Mouse (Mus musculus) E14TG2a.4 (cell line): ENCODE data around the gene Pgm5.

Source experiments
- H3K27me3 ChIP-seq: 2 replicates; pipeline ENCODE4 v1.6.1; 2014; ENCODE audit warnings: low read length, control low read depth; ENCODE audit not compliant: insufficient read depth
- H3K36me3 ChIP-seq: 2 replicates; pipeline ENCODE4 v1.6.1; 2014; ENCODE audit warnings: low read length, control low read depth; ENCODE audit not compliant: insufficient read depth
- H3K4me1 ChIP-seq: replicated peaks from 2 replicates; pipeline ENCODE4 v1.6.1; 2014; ENCODE audit warnings: low read depth, low read length, control low read depth
- H3K4me3 ChIP-seq: replicated peaks from 2 replicates; pipeline ENCODE4 v1.5.1; 2014; ENCODE audit warnings: mild to moderate bottlenecking, low read length
- H3K9me3 ChIP-seq: 2 replicates; pipeline ENCODE4 v1.6.1; 2014; ENCODE audit warnings: low read length, control low read depth
- CTCF ChIP-seq: conservative IDR thresholded peaks from 2 replicates; pipeline ENCODE4 v1.5.1; 2014; ENCODE audit warnings: low read length
- NANOG ChIP-seq: IDR thresholded peaks from 2 replicates; pipeline ENCODE4 v1.6.1; 2014; ENCODE audit warnings: borderline replicate concordance, low read length, mixed read lengths
- POU5F1 ChIP-seq: IDR thresholded peaks from 2 replicates; pipeline ENCODE4 v1.6.1; 2014; ENCODE audit warnings: low read length, borderline replicate concordance

Gene Pgm5

GRCm38 (mm10) chr19:24767401-24767800 is 94.3 kb downstream of the Pgm5 start:
- no peaks in the 10 kb centered on the region for H3K36me3 ChIP-seq
- no peaks in the 10 kb centered on the region for H3K9me3 ChIP-seq
- TF ChIP-seq CTCF (no peak), NANOG (no peak), POU5F1 (no peak)
- no peaks in the 10 kb centered on the region for H3K4me1 ChIP-seq
- H3K27me3 ChIP-seq, result no peaks in the 10 kb centered on the region; the same call in 1 of the 2 replicates
- no peak overlapping the region for H3K4me3 ChIP-seq

GRCm38 (mm10) chr19:24762473-24763149 is 99.0 kb downstream of the Pgm5 start:
- Histone ChIP-seq H3K27me3 (no peaks in the 10 kb centered on the region), H3K4me1 (no peaks in the 10 kb centered on the region)
- TF ChIP-seq POU5F1 (no peak), NANOG (no peak), CTCF (no peak)

DNA sequence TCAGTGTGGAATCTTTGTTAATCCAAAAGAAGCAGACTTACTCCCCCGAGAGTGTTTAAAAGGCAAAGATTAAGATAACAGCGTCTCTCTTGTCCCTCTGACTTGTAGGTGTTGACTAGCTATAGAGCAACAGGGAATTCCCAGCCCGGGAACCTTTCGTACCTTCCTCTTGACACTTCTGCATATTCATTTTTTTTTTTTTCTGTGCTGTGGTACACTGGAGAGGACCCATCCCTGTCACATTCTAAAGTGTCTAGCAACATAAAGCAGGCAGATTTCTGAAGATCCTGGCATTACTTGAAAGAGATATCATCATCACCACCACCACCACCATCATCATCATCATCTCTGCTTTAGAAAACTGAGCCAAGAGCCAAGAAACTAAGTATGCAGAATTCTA is 105.0 kb downstream of the Pgm5 start:
- Histone ChIP-seq H3K27me3 (no peaks in the 10 kb centered on the region), H3K36me3 (no peaks in the 10 kb centered on the region), H3K4me3 (no peak overlapping the region), H3K9me3 (no peaks in the 10 kb centered on the region), H3K4me1 (no peaks in the 10 kb centered on the region; the same call in 1 of the 2 replicates)
- no peak for TF ChIP-seq NANOG
- TF ChIP-seq CTCF, result no peak

More at GRCm38 (mm10) chr19:24762473-24763149, 99.0 kb downstream of the Pgm5 start:
- H3K9me3 ChIP-seq, result no peaks in the 10 kb centered on the region
- no peaks in the 10 kb centered on the region for H3K36me3 ChIP-seq
- H3K4me3 ChIP-seq, result no peak overlapping the region

DNA sequence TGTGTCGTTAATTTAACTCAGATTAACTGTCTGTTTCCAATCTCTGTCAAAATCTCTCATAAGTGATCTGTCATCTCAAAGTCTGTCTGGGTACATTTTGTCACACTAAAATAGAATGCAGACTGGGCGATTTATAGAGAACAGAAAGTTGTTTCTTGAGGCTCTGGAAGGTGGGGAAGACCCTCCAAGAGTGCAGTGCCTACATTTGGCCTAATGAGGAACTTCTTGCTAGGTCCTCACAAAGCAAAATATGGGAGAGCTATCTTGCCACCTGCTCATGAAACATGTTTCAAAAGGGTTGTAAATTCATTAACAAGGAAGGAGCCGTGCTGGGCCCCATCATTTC is 107.2 kb downstream of the Pgm5 start:
- Histone ChIP-seq H3K4me3 (no peak overlapping the region), H3K4me1 (no peaks in the 10 kb centered on the region; the same call in 1 of the 2 replicates), H3K27me3 (no peaks in the 10 kb centered on the region), H3K36me3 (no peaks in the 10 kb centered on the region), H3K9me3 (no peaks in the 10 kb centered on the region)
- no peak for TF ChIP-seq POU5F1
- TF ChIP-seq NANOG, result no peak
- no peak for TF ChIP-seq CTCF

DNA sequence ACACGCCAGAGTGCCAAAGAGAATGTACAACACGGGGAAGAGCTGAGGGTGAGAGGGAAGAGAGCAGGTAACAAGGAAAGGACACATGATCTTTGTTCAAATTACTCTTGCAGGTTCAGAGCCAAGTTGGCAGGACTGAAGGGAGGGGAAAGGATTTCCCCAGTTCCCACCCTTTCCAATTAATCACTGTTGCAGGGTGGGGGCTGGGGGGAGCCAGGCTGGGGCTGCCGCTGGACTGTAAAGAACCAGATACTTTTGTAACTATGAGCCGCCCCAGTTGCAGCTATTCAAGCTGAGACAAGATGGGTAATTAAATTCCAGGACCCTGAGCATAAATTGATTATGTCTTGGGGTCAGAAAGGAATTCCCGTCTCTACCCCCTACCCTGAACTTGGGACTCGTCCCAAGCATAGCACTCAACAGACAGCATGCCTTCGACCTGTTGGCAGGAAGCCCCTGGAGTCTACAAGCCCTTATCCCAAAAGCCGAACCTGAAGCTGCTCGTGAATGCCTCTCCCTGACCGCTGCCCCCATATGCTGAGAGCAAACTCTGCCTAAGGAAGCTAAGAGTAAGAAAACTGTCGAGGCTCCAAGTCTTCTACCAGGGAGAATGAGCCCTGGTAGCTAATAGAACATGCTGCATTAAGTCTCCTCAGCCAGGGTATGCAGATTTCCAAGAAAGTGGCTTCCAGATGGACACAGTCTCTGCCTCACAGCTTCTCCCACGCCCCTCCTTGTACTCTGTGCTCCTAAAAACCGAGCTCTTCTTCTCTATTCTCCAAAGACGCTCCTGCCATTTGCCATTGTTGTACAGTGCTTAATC is 107.8 kb downstream of the Pgm5 start:
- H3K27me3 ChIP-seq, result no peaks in the 10 kb centered on the region
- TF ChIP-seq NANOG (no peak), CTCF (no peak), POU5F1 (no peak)
- H3K4me3 ChIP-seq, result no peak overlapping the region
- H3K9me3 ChIP-seq, result no peaks in the 10 kb centered on the region
- H3K36me3 ChIP-seq, result no peaks in the 10 kb centered on the region
- no peaks in the 10 kb centered on the region; the same call in 1 of the 2 replicates for H3K4me1 ChIP-seq

DNA sequence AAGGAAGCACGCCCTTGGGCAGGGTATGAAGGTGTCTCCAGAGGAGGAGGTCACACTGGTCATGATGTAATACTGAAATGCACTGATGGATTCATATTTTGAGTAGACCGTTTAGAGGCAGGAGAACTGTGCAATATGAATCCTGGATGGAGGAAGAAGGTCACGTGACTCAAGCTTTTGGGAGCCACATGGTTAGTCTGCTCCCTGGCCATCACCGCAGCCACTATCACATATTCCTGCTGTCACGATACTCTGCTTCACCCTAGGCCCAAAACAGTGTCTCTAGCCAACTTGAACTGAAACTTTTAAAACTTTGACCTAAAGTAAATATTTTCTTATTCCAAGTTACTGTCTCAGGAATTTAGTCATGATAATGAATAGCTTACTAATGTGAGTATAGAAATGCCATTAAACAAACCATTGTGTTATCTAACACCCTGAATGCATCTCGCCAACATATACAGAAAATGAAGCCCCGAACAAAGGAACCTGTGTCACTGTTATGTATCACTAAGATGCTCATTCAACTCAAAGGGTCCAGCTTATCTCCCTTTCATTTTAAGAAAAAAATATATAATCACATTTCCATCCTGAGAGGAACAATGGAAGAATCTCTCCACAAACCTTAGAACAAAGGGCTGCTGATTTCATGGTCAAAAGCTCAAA is 108.6 kb downstream of the Pgm5 start:
- TF ChIP-seq NANOG (no peak), CTCF (no peak), POU5F1 (no peak)
- Histone ChIP-seq H3K4me1 (no peaks in the 10 kb centered on the region; the same call in 1 of the 2 replicates), H3K36me3 (no peaks in the 10 kb centered on the region)

GRCm38 (mm10) chr19:24746266-24746875 is 115.3 kb downstream of the Pgm5 start:
- H3K36me3 ChIP-seq, result no peaks in the 10 kb centered on the region

More for the DNA sequence above, 108.6 kb downstream of the Pgm5 start:
- no peak overlapping the region for H3K4me3 ChIP-seq
- H3K27me3 ChIP-seq, result no peaks in the 10 kb centered on the region
- no peaks in the 10 kb centered on the region for H3K9me3 ChIP-seq

GRCm38 (mm10) chr19:24742606-24743005 is 119.0 kb downstream of the Pgm5 start:
- no peaks in the 10 kb centered on the region for H3K4me1 ChIP-seq
- H3K4me3 ChIP-seq, result no peak overlapping the region
- TF ChIP-seq POU5F1, result no peak
- TF ChIP-seq CTCF, result no peak
- H3K27me3 ChIP-seq, result no peaks in the 10 kb centered on the region
- no peaks in the 10 kb centered on the region for H3K9me3 ChIP-seq
- H3K36me3 ChIP-seq, result no peaks in the 10 kb centered on the region

More at GRCm38 (mm10) chr19:24746266-24746875, 115.3 kb downstream of the Pgm5 start:
- Histone ChIP-seq H3K4me3 (no peak overlapping the region), H3K9me3 (no peaks in the 10 kb centered on the region), H3K4me1 (no peaks in the 10 kb centered on the region), H3K27me3 (no peaks in the 10 kb centered on the region)
- TF ChIP-seq POU5F1 (no peak), CTCF (no peak), NANOG (no peak)
